Mouse (Mus musculus): ENCODE data around the gene Abca1.

The Abca1 gene

GRCm38 (mm10) chr4:53009183-53009582 lies 150.5 kb downstream of the Abca1 start:
- no peak for DNase-seq (ENCODE audit: low read depth)

- DNase-seq (ENCODE audit: low read depth) = no peak
Measured at GRCm38 (mm10) chr4:53000154-53000553, 159.5 kb downstream of the Abca1 start.

- no peak for DNase-seq (ENCODE audit: low read depth)
Measured at GRCm38 (mm10) chr4:52999449-52999848, 160.2 kb downstream of the Abca1 start.

- no peak for DNase-seq (ENCODE audit: low read depth)
Measured at GRCm38 (mm10) chr4:52989248-52989647, 170.4 kb downstream of the Abca1 start, which contains the start of gene Nipsnap3a. TSS of gene Nipsnap3a (plus strand) at chr4:52989272.

GRCm38 (mm10) chr4:52986266-52986665 lies 173.4 kb downstream of the Abca1 start:
- no peak for DNase-seq (ENCODE audit: low read depth)

GRCm38 (mm10) chr4:52985216-52985615 lies 174.5 kb downstream of the Abca1 start:
- DNase-seq (ENCODE audit: low read depth) = peak; percentile 21
